Mouse (Mus musculus) B cell, adult 67 days (primary cell): ENCODE results near the gene Gm6460. TPM values are rescaled to one million over a fixed set of nuclear protein-coding genes. Genes with fewer than 3 reads are reported as not detected.

Source experiments
- total RNA-seq, 2 experiments: library from RNA; stranded (reverse); gene quantifications; 4 replicates each; pipeline ENCODE4 v1.2.4; 2023

Gm6460 gene
- not detected for total RNA-seq

GRCm38 (mm10) chr5:11594613-11595012, at the start of gene Gm6460:
Gene Gm6460 (plus strand): TSS chr5:11594913.

Other genes starting within 250 kb of the Gm6460 start
- gene Gm8897, start 178.5 kb upstream of the Gm6460 start, total RNA-seq: not detected
- gene Gm8906, start 92.2 kb upstream of the Gm6460 start, total RNA-seq: not detected
- not detected for gene Gm8922, start 87.0 kb downstream of the Gm6460 start, total RNA-seq
- not detected for gene Gm8926, start 175.6 kb downstream of the Gm6460 start, total RNA-seq